Mouse (Mus musculus) A20 (cell line): ENCODE data around the gene Pola2.

ENCODE experiments used
- DNase-seq: peaks from one replicate; pipeline ENCODE4 v3.0.0-alpha.2; 2011; ENCODE audit warnings: low read depth, low spot score

The Pola2 gene

GRCm38 (mm10) chr19:5907275-5907674 is 56.7 kb downstream of the Pola2 start:
- no peak for DNase-seq

GRCm38 (mm10) chr19:5894002-5894678 is 69.9 kb downstream of the Pola2 start, which contains the start of gene Tigd3:
Gene Tigd3 (minus strand): TSS chr19:5894149.
- DNase-seq, result peak; percentile 95

GRCm38 (mm10) chr19:5893282-5894001 is 70.6 kb downstream of the Pola2 start:
- DNase-seq, result peak; percentile 36

- DNase-seq, result no peak
Observed at GRCm38 (mm10) chr19:5892735-5893134, 71.3 kb downstream of the Pola2 start.

- no peak for DNase-seq
Observed at GRCm38 (mm10) chr19:5892262-5892661, 71.7 kb downstream of the Pola2 start.

GRCm38 (mm10) chr19:5891521-5892258 is 72.3 kb downstream of the Pola2 start:
- DNase-seq, result no peak
